Mouse (Mus musculus): ENCODE data around the gene Klhl11. TPM values are rescaled to one million over a fixed set of nuclear protein-coding genes. Genes with fewer than 3 reads are reported as not detected.

The Klhl11 gene
- polyA plus RNA-seq, 1 experiment = 3.4 TPM

GRCm38 (mm10) chr11:100440691-100441522 is 31.6 kb downstream of the Klhl11 start:
- Histone ChIP-seq H3K27ac (replicated peaks; ENCODE audit: low read depth, low read length) (no peak overlapping the region), H3K4me1 (ENCODE audit: control insufficient read depth, insufficient read depth, insufficient read length, low read length) (peaks cover 3% of the 10 kb centered on the region; the same call in 1 of the 2 replicates), H3K4me3 (ENCODE audit: insufficient read depth, low read depth, low read length) (peak overlapping the region; percentile 87)

GRCm38 (mm10) chr11:100437901-100438300 is 34.6 kb downstream of the Klhl11 start:
- Histone ChIP-seq H3K4me1 (ENCODE audit: control insufficient read depth, insufficient read depth, insufficient read length, low read length) (peaks cover 3% of the 10 kb centered on the region; the same call in 1 of the 2 replicates), H3K4me3 (ENCODE audit: insufficient read depth, low read depth, low read length) (no peak overlapping the region), H3K27ac (replicated peaks; ENCODE audit: low read depth, low read length) (no peak overlapping the region)

- Histone ChIP-seq H3K4me1 (ENCODE audit: control insufficient read depth, insufficient read depth, insufficient read length, low read length) (peaks cover 3% of the 10 kb centered on the region; the same call in 1 of the 2 replicates), H3K27ac (replicated peaks; ENCODE audit: low read depth, low read length) (no peak overlapping the region), H3K4me3 (ENCODE audit: insufficient read depth, low read depth, low read length) (no peak overlapping the region)
Measured at GRCm38 (mm10) chr11:100435678-100436246, 36.8 kb downstream of the Klhl11 start.

- no peak overlapping the region for H3K27ac ChIP-seq (replicated peaks; ENCODE audit: low read depth, low read length)
- H3K4me1 ChIP-seq (ENCODE audit: control insufficient read depth, insufficient read depth, insufficient read length, low read length) = no peaks in the 10 kb centered on the region
- H3K4me3 ChIP-seq (ENCODE audit: insufficient read depth, low read depth, low read length) = no peak overlapping the region
Measured at GRCm38 (mm10) chr11:100432002-100432401, 40.5 kb downstream of the Klhl11 start.

- H3K4me3 ChIP-seq (ENCODE audit: insufficient read depth, low read depth, low read length) = no peak overlapping the region
- no peaks in the 10 kb centered on the region for H3K4me1 ChIP-seq (ENCODE audit: control insufficient read depth, insufficient read depth, insufficient read length, low read length)
- H3K27ac ChIP-seq (replicated peaks; ENCODE audit: low read depth, low read length) = no peak overlapping the region
Measured at GRCm38 (mm10) chr11:100430052-100430451, 42.5 kb downstream of the Klhl11 start.

- no peaks in the 10 kb centered on the region for H3K4me1 ChIP-seq (ENCODE audit: control insufficient read depth, insufficient read depth, insufficient read length, low read length)
- H3K27ac ChIP-seq (replicated peaks; ENCODE audit: low read depth, low read length) = no peak overlapping the region
- H3K4me3 ChIP-seq (ENCODE audit: insufficient read depth, low read depth, low read length) = no peak overlapping the region
Measured at GRCm38 (mm10) chr11:100428612-100429199, 43.8 kb downstream of the Klhl11 start.

- Histone ChIP-seq H3K4me1 (ENCODE audit: control insufficient read depth, insufficient read depth, insufficient read length, low read length) (no peaks in the 10 kb centered on the region), H3K4me3 (ENCODE audit: insufficient read depth, low read depth, low read length) (no peak overlapping the region), H3K27ac (replicated peaks; ENCODE audit: low read depth, low read length) (no peak overlapping the region)
Measured at GRCm38 (mm10) chr11:100426820-100427219, 45.7 kb downstream of the Klhl11 start.

- H3K27ac ChIP-seq (replicated peaks; ENCODE audit: low read depth, low read length) = no peak overlapping the region
Measured at GRCm38 (mm10) chr11:100425851-100426250, 46.7 kb downstream of the Klhl11 start.

GRCm38 (mm10) chr11:100423836-100424235 is 48.7 kb downstream of the Klhl11 start:
- no peak overlapping the region for H3K27ac ChIP-seq (replicated peaks; ENCODE audit: low read depth, low read length)
- H3K4me1 ChIP-seq (ENCODE audit: control insufficient read depth, insufficient read depth, insufficient read length, low read length) = no peaks in the 10 kb centered on the region
- no peak overlapping the region for H3K4me3 ChIP-seq (ENCODE audit: insufficient read depth, low read depth, low read length)

More at GRCm38 (mm10) chr11:100425851-100426250, 46.7 kb downstream of the Klhl11 start:
- Histone ChIP-seq H3K4me3 (ENCODE audit: insufficient read depth, low read depth, low read length) (no peak overlapping the region), H3K4me1 (ENCODE audit: control insufficient read depth, insufficient read depth, insufficient read length, low read length) (no peaks in the 10 kb centered on the region)

GRCm38 (mm10) chr11:100421537-100421936 is 51.0 kb downstream of the Klhl11 start:
- H3K4me1 ChIP-seq (ENCODE audit: control insufficient read depth, insufficient read depth, insufficient read length, low read length) = no peaks in the 10 kb centered on the region
- H3K4me3 ChIP-seq (ENCODE audit: insufficient read depth, low read depth, low read length) = no peak overlapping the region

GRCm38 (mm10) chr11:100414914-100415822 is 57.4 kb downstream of the Klhl11 start, which contains the start of gene Fkbp10:
Gene Fkbp10, plus strand, starts transcription at chr11:100415697.
- Histone ChIP-seq H3K4me1 (ENCODE audit: control insufficient read depth, insufficient read depth, insufficient read length, low read length) (no peaks in the 10 kb centered on the region; the same call in 1 of the 2 replicates), H3K27ac (replicated peaks; ENCODE audit: low read depth, low read length) (peak within 1 kb of the TSS; percentile 46; the same call in 1 of the 2 replicates), H3K4me3 (ENCODE audit: insufficient read depth, low read depth, low read length) (peak within 1 kb of the TSS; percentile 77)

More at GRCm38 (mm10) chr11:100421537-100421936, 51.0 kb downstream of the Klhl11 start:
- no peak overlapping the region for H3K27ac ChIP-seq (replicated peaks; ENCODE audit: low read depth, low read length)

- H3K4me1 ChIP-seq (ENCODE audit: control insufficient read depth, insufficient read depth, insufficient read length, low read length) = no peaks in the 10 kb centered on the region; the same call in 1 of the 2 replicates
Measured at GRCm38 (mm10) chr11:100414021-100414913, 58.3 kb downstream of the Klhl11 start, which contains the start of gene P3h4. Gene P3h4, minus strand, starts transcription at chr11:100414836.

GRCm38 (mm10) chr11:100413541-100413940 is 59.0 kb downstream of the Klhl11 start:
- H3K4me3 ChIP-seq (ENCODE audit: insufficient read depth, low read depth, low read length) = peak overlapping the region; percentile 77
- no peaks in the 10 kb centered on the region; the same call in 1 of the 2 replicates for H3K4me1 ChIP-seq (ENCODE audit: control insufficient read depth, insufficient read depth, insufficient read length, low read length)
- no peak overlapping the region for H3K27ac ChIP-seq (replicated peaks; ENCODE audit: low read depth, low read length)

More at GRCm38 (mm10) chr11:100414021-100414913, 58.3 kb downstream of the Klhl11 start, which contains the start of gene P3h4:
- H3K4me3 ChIP-seq (ENCODE audit: insufficient read depth, low read depth, low read length) = peak within 1 kb of the TSS; percentile 77
- H3K27ac ChIP-seq (replicated peaks; ENCODE audit: low read depth, low read length) = peak within 1 kb of the TSS; percentile 46; the same call in 1 of the 2 replicates
